Mouse (Mus musculus) heart, adult 2 months (tissue): ENCODE measurements around the gene Lrrc47.

Experiments
- CTCF ChIP-seq: fragments of 200-600 bp; IDR thresholded peaks from 2 replicates; pipeline ENCODE4 v1.8.1; 2022; ENCODE audit warnings: antibody characterized with exemption, mild to moderate bottlenecking, moderate library complexity
- POLR2A ChIP-seq: fragments of 200-500 bp; IDR thresholded peaks from 2 replicates; pipeline ENCODE4 v1.6.1; 2011; ENCODE audit warnings: mild to moderate bottlenecking, low read depth, low read length, control low read depth; ENCODE audit not compliant: insufficient read depth

DNA sequence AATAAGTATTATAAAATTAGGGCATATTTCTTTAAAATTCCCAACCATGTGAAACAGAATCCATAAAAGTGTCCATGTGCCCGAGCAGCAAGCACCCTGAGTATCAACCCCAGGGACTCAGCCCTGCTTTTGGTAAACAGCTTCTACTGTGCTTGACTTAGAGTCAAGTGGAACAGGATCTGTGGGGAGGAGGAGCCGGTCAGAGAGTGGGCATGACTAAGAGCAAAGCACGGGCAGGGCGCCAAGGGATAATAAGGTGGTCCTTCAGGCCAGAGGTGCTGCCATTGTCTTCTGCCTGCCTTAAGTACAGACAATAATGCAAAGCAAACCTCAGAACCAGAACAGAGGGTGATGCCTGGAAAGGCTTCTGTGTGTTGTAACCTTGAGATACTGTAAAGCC is 3.8 kb upstream of the Lrrc47 start:
- TF ChIP-seq CTCF (no peak), POLR2A (no peak)
